Mouse (Mus musculus): ENCODE data around the gene Asap2. TPM values are rescaled to one million over a fixed set of nuclear protein-coding genes. Genes with fewer than 3 reads are reported as not detected.
A peak's percentile ranks its signal among the peaks of the same experiment; 100 is the strongest.

Asap2 gene
- total RNA-seq, 2 experiments from 2014 or later, result 36.6 to 39.8 TPM

GRCm38 (mm10) chr12:21265946-21266783 is 275.9 kb downstream of the Asap2 start:
- peak; percentile 52 to 61 for DNase-seq

GRCm38 (mm10) chr12:21266784-21267098 is 276.5 kb downstream of the Asap2 start:
- DNase-seq, result no peak

GRCm38 (mm10) chr12:21268083-21268616 is 277.9 kb downstream of the Asap2 start:
- no peak for DNase-seq

- DNase-seq, result no peak
Observed at GRCm38 (mm10) chr12:21274446-21274845, 284.2 kb downstream of the Asap2 start.

- DNase-seq, result no peak
Observed at GRCm38 (mm10) chr12:21277352-21277864, 287.1 kb downstream of the Asap2 start.

GRCm38 (mm10) chr12:21284761-21285441 is 294.6 kb downstream of the Asap2 start, which contains the start of gene Cpsf3:
Gene Cpsf3 (plus strand): TSS chr12:21285391.
- DNase-seq, result no peak

- no peak for DNase-seq
Observed at GRCm38 (mm10) chr12:21285508-21286242, 295.4 kb downstream of the Asap2 start.

- peak; percentile 99 for DNase-seq
Observed at GRCm38 (mm10) chr12:21286243-21286622, 296.0 kb downstream of the Asap2 start, which contains the start of gene Itgb1bp1. Gene Itgb1bp1 (minus strand): TSS chr12:21286284.

GRCm38 (mm10) chr12:21286712-21287650 is 296.7 kb downstream of the Asap2 start:
- no peak for DNase-seq

GRCm38 (mm10) chr12:21288716-21289395 is 298.6 kb downstream of the Asap2 start:
- no peak for DNase-seq

- DNase-seq, result no peak
Observed at GRCm38 (mm10) chr12:21289651-21290050, 299.4 kb downstream of the Asap2 start.

GRCm38 (mm10) chr12:21298856-21299255 is 308.6 kb downstream of the Asap2 start:
- DNase-seq, result no peak

GRCm38 (mm10) chr12:21301324-21301723 is 311.1 kb downstream of the Asap2 start:
- no peak for DNase-seq

- no peak for DNase-seq
Observed at GRCm38 (mm10) chr12:21301932-21302331, 311.7 kb downstream of the Asap2 start.

GRCm38 (mm10) chr12:21302361-21302783 is 312.1 kb downstream of the Asap2 start:
- no peak for DNase-seq

- no peak for DNase-seq
Observed at GRCm38 (mm10) chr12:21305741-21306140, 315.5 kb downstream of the Asap2 start.

- DNase-seq, result no peak
Observed at GRCm38 (mm10) chr12:21306721-21307120, 316.5 kb downstream of the Asap2 start.

- no peak for DNase-seq
Observed at GRCm38 (mm10) chr12:21312201-21312600, 321.9 kb downstream of the Asap2 start.

- peak; percentile 78 to 80 for DNase-seq
Observed at GRCm38 (mm10) chr12:21315923-21316868, 325.9 kb downstream of the Asap2 start, which contains the start of gene Iah1. Gene Iah1 (plus strand): TSS chr12:21316389.

All from layer of hippocampus, postnatal 36 days (tissue).